Mouse (Mus musculus): ENCODE measurements around the gene Sdr39u1.

The Sdr39u1 gene

DNA sequence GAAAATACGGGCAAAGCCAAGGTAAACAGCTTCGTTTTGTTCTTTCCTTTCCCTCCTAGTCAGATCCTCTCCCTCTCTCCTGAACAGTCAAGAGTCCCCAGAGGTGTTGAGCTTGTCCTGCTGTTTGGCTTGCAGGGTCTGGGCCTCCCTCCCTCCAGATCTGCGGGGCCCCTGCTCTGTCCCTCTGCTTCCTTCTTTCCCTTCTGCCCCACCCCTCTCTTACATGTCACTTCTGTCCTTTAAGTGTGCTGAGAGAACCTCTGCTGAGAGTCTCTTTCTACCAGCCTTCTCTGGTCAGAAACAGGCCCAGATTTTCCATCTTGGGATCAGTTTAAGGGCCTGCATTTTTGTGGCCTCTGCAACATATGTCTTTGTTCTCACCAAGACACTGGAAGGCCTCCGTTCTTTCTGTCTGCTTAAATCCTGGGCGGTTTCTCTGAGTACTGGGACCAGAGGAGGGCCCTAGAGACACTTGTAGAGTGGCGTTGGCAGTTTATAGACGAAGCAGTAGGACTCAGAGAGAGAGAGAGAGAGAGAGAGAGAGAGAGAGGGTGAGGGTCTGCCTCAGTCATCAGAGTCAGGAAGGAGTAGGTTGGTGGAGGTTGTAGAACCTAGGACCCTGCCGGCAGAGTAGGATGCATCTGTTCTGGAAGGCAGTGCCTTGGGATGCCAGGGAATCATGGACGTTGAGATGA lies 45.5 kb downstream of the Sdr39u1 start:
- DNase-seq (ENCODE audit: low spot score): no peak

DNA sequence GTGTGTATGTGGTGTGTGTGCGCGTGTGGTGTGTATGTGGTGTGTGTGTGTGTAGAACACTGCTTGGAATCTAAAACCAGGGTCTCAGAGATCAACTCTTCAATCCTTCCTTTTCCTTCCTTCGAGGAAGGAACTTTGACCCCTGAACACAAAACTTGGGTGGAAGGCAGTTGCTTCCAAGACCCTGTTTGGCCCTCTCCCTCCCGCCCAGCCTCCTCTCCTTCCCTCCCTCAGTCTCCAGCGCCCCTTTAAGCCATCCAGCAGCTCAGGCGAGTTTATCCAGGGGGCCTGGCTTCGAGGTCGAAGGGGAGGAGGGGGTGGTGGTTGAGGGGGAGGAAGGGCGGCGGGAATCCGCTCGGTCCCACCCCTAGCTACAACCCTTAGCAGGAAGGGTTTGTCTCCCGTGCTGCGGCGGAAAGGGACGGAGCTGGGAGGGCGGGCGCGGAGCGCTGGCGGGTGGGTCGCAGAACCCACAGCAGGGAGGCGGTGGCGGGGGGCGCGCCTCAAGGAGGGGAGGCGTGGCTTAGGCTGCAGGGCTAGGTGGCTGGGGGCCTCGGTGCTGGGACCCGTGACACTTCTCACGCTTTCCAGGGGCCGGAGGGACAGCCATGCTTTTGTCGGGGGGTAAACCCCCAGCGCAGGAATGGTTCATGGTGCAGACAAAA lies 46.3 kb downstream of the Sdr39u1 start, which contains the start of gene Nynrin:
TSS of gene Nynrin (plus strand) at position 390 of the 665 bp plus-strand sequence.
- DNase-seq (ENCODE audit: low spot score): no peak

DNA sequence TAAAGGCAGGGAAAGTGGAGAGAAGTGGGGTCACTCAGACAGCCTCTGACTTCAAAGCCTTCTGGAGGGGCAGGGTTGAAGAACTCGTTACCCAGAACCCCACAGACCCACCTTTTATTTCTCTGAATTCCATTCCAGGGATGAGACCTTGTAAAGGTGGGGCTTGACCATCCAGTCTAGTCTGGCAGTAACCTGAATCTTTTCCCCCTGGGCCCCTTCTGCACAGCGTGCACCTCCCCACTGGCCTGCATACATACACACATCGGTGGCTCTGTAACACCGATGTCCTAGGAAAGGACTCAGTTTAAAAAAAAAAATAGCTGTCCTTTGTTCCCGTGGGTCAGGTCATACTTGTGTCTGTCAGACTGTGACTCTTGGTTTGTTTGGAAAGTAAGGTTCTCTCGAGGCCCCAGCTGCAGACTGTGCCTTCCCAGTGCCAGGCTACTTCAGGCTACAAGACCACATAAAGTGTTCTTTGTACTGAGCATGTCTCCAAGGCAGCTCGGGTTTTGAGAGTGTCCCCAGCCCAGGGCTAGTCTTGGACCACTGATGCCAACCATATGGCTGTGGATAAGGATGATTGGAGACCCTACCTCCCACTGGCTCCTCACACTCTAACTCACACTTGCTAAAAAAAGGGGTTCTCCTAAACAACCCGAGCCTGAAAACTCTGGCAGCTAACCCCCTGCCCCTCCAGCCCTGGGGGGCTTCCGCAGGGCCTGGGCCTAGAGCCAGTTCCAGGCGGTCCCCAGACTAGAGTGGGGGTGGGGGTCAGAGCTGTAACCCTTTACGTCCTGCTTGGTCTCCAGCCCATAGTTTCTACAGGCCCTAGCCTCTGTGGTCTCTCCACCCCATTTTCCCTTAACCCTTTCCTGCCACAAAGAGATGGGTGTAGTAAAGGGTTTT lies 47.2 kb downstream of the Sdr39u1 start:
- DNase-seq (ENCODE audit: low spot score): no peak

DNA sequence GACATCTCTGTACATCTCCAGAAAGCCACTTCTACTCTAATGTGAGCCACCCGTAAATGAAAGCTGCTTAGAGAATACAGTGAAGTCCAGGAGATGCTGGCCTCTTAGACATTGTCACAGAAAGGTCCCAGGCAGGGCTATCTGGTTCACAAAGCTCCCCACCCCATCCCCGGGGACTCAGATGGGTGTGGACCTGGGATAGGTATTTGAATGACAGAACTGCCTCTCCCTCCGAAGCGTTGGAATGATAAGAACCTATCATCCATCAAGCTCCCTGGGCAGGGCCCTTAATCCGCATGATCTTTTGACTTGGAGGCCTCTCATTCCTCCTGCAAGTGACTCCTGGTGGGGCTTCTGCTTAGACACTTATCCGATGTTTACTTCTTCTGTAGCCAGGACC lies 49.2 kb downstream of the Sdr39u1 start:
- DNase-seq (ENCODE audit: low spot score): no peak

All from layer of hippocampus, adult 9-10 months (tissue).